Mouse (Mus musculus) myocyte (in vitro differentiated cells): ENCODE data around the gene Cox14.

Experiments
- CEBPB ChIP-seq: IDR thresholded peaks from 2 replicates; pipeline ENCODE4 v1.6.1; 2011; ENCODE audit warnings: mild to moderate bottlenecking, moderate library complexity; ENCODE audit not compliant: poor library complexity, insufficient read depth, severe bottlenecking
- E2F4 ChIP-seq: IDR thresholded peaks from one replicate; pipeline ENCODE4 v1.6.1; 2011; ENCODE audit warnings: mild to moderate bottlenecking, control low read depth, moderate library complexity; ENCODE audit not compliant: insufficient read depth
- MAX ChIP-seq: IDR thresholded peaks from one replicate; pipeline ENCODE4 v1.6.1; 2011; ENCODE audit warnings: low read depth, mild to moderate bottlenecking, control low read depth
- MYOG ChIP-seq, 3 experiments: IDR thresholded peaks; one replicate each; pipeline ENCODE4 v1.6.1; 2011; ENCODE audit warnings: control low read depth in 2 of 3, low read depth in 2 of 3, mild to moderate bottlenecking in 2 of 3; ENCODE audit not compliant: insufficient read length in 2 of 3, control insufficient read depth in 1 of 3, insufficient read depth in 1 of 3
- POLR2A ChIP-seq: IDR thresholded peaks from one replicate; pipeline ENCODE4 v1.6.1; 2011; ENCODE audit warnings: low read depth, mild to moderate bottlenecking, control low read depth, moderate library complexity; ENCODE audit not compliant: insufficient read length
- POLR2AphosphoS2 ChIP-seq: IDR thresholded peaks from one replicate; pipeline ENCODE4 v1.6.1; 2011; ENCODE audit warnings: low read depth, control low read depth; ENCODE audit not compliant: insufficient read length
- REST ChIP-seq: IDR thresholded peaks from one replicate; pipeline ENCODE4 v1.6.1; 2011; ENCODE audit warnings: mild to moderate bottlenecking, control low read depth, moderate library complexity; ENCODE audit not compliant: insufficient read depth, insufficient read length
- SRF ChIP-seq: IDR thresholded peaks from one replicate; pipeline ENCODE4 v1.6.1; 2011; ENCODE audit warnings: low read depth; ENCODE audit not compliant: control insufficient read depth, insufficient read length
- TCF12 ChIP-seq: IDR thresholded peaks from one replicate; pipeline ENCODE4 v1.6.1; 2011; ENCODE audit warnings: mild to moderate bottlenecking, control low read depth; ENCODE audit not compliant: poor library complexity, insufficient read depth, severe bottlenecking
- USF1 ChIP-seq: IDR thresholded peaks from one replicate; pipeline ENCODE4 v1.6.1; 2011; ENCODE audit warnings: low read depth, mild to moderate bottlenecking, control low read depth, moderate library complexity

GRCm38 (mm10) chr15:99718461-99719021 is 6.9 kb upstream of the Cox14 start:
- no peak for TF ChIP-seq POLR2A
- no peak for TF ChIP-seq MAX
- TF ChIP-seq USF1 = no peak
- no peak for TF ChIP-seq CEBPB
- no peak for TF ChIP-seq POLR2AphosphoS2
- no peak for TF ChIP-seq SRF
- no peak for TF ChIP-seq E2F4
- no peak for TF ChIP-seq MYOG (IDR thresholded peaks at IDR 0.05; ENCODE audit: control insufficient read depth in 1 of 3, insufficient read depth in 1 of 3, insufficient read length in 2 of 3, low read depth in 2 of 3)
- no peak for TF ChIP-seq TCF12
- TF ChIP-seq REST = no peak
